Mouse (Mus musculus): ENCODE data around the gene Lrrc75a. TPM values are rescaled to one million over a fixed set of nuclear protein-coding genes. Genes with fewer than 3 reads are reported as not detected.

The Lrrc75a gene
- polyA plus RNA-seq, 1 experiment, result 6.9 TPM

- no peak for TF ChIP-seq CTCF (IDR thresholded peaks at IDR 0.05; ENCODE audit: borderline replicate concordance, control insufficient read depth, extremely low read depth, insufficient read depth, low read length, poor library complexity)
- no peak for TF ChIP-seq POLR2A (IDR thresholded peaks at IDR 0.05; ENCODE audit: control insufficient read depth, extremely low read depth, insufficient read depth, low read length, poor library complexity)
- Histone ChIP-seq H3K4me3 (ENCODE audit: control insufficient read depth, insufficient read depth, low read length) (no peak overlapping the region), H3K27ac (ENCODE audit: control insufficient read depth, insufficient read depth, low read length) (no peak overlapping the region), H3K27me3 (ENCODE audit: control insufficient read depth, insufficient read depth, low read length) (no peaks in the 10 kb centered on the region), H3K36me3 (ENCODE audit: control insufficient read depth, insufficient read depth, low read length) (no peaks in the 10 kb centered on the region), H3K4me1 (replicated peaks; ENCODE audit: control insufficient read depth, insufficient read depth, low read length) (no peaks in the 10 kb centered on the region)
- no peak for DNase-seq
- 85% methylated on average over 11 of the region's 11 CpGs for WGBS
These were observed 12.1 kb downstream of the Lrrc75a start for GRCm38 (mm10) chr11:62636105-62636839.

GRCm38 (mm10) chr11:62635406-62635805, 12.9 kb downstream of the Lrrc75a start:
- WGBS, result 92% methylated on average over 3 of the region's 3 CpGs

GRCm38 (mm10) chr11:62631138-62631537, 17.2 kb downstream of the Lrrc75a start:
- 88% methylated on average over 4 of the region's 4 CpGs for WGBS
- H3K4me1 ChIP-seq (replicated peaks; ENCODE audit: control insufficient read depth, insufficient read depth, low read length), result peaks cover 16% of the 10 kb centered on the region
- TF ChIP-seq POLR2A (IDR thresholded peaks at IDR 0.05; ENCODE audit: control insufficient read depth, extremely low read depth, insufficient read depth, low read length, poor library complexity) (no peak), CTCF (IDR thresholded peaks at IDR 0.05; ENCODE audit: borderline replicate concordance, control insufficient read depth, extremely low read depth, insufficient read depth, low read length, poor library complexity) (no peak)

More at GRCm38 (mm10) chr11:62635406-62635805, 12.9 kb downstream of the Lrrc75a start:
- Histone ChIP-seq H3K4me1 (replicated peaks; ENCODE audit: control insufficient read depth, insufficient read depth, low read length) (peaks cover 3% of the 10 kb centered on the region; the same call in 1 of the 2 replicates), H3K27ac (ENCODE audit: control insufficient read depth, insufficient read depth, low read length) (no peak overlapping the region), H3K27me3 (ENCODE audit: control insufficient read depth, insufficient read depth, low read length) (no peaks in the 10 kb centered on the region), H3K4me3 (ENCODE audit: control insufficient read depth, insufficient read depth, low read length) (no peak overlapping the region), H3K36me3 (ENCODE audit: control insufficient read depth, insufficient read depth, low read length) (no peaks in the 10 kb centered on the region)
- TF ChIP-seq POLR2A (IDR thresholded peaks at IDR 0.05; ENCODE audit: control insufficient read depth, extremely low read depth, insufficient read depth, low read length, poor library complexity) (no peak), CTCF (IDR thresholded peaks at IDR 0.05; ENCODE audit: borderline replicate concordance, control insufficient read depth, extremely low read depth, insufficient read depth, low read length, poor library complexity) (no peak)
- no peak for DNase-seq

GRCm38 (mm10) chr11:62630225-62630821, 18.0 kb downstream of the Lrrc75a start:
- H3K4me3 ChIP-seq (ENCODE audit: control insufficient read depth, insufficient read depth, low read length), result no peak overlapping the region
- 44% methylated on average over 11 of the region's 11 CpGs for WGBS
- no peak overlapping the region for H3K27ac ChIP-seq (ENCODE audit: control insufficient read depth, insufficient read depth, low read length)

More at GRCm38 (mm10) chr11:62631138-62631537, 17.2 kb downstream of the Lrrc75a start:
- H3K36me3 ChIP-seq (ENCODE audit: control insufficient read depth, insufficient read depth, low read length), result no peaks in the 10 kb centered on the region
- H3K27me3 ChIP-seq (ENCODE audit: control insufficient read depth, insufficient read depth, low read length), result no peaks in the 10 kb centered on the region
- H3K27ac ChIP-seq (ENCODE audit: control insufficient read depth, insufficient read depth, low read length), result no peak overlapping the region
- H3K4me3 ChIP-seq (ENCODE audit: control insufficient read depth, insufficient read depth, low read length), result no peak overlapping the region
- no peak for DNase-seq

GRCm38 (mm10) chr11:62629352-62630224, 18.7 kb downstream of the Lrrc75a start:
- TF ChIP-seq CTCF (IDR thresholded peaks at IDR 0.05; ENCODE audit: borderline replicate concordance, control insufficient read depth, extremely low read depth, insufficient read depth, low read length, poor library complexity) (no peak), POLR2A (IDR thresholded peaks at IDR 0.05; ENCODE audit: control insufficient read depth, extremely low read depth, insufficient read depth, low read length, poor library complexity) (no peak)
- peaks cover 16% of the 10 kb centered on the region for H3K4me1 ChIP-seq (replicated peaks; ENCODE audit: control insufficient read depth, insufficient read depth, low read length)
- H3K27me3 ChIP-seq (ENCODE audit: control insufficient read depth, insufficient read depth, low read length), result no peaks in the 10 kb centered on the region
- no peak overlapping the region for H3K27ac ChIP-seq (ENCODE audit: control insufficient read depth, insufficient read depth, low read length)
- no peaks in the 10 kb centered on the region for H3K36me3 ChIP-seq (ENCODE audit: control insufficient read depth, insufficient read depth, low read length)
- no peak overlapping the region for H3K4me3 ChIP-seq (ENCODE audit: control insufficient read depth, insufficient read depth, low read length)
- WGBS, result 16% methylated on average over 9 of the region's 9 CpGs
- peak; percentile 18 for DNase-seq

More at GRCm38 (mm10) chr11:62630225-62630821, 18.0 kb downstream of the Lrrc75a start:
- H3K4me1 ChIP-seq (replicated peaks; ENCODE audit: control insufficient read depth, insufficient read depth, low read length), result peaks cover 16% of the 10 kb centered on the region
- no peaks in the 10 kb centered on the region for H3K27me3 ChIP-seq (ENCODE audit: control insufficient read depth, insufficient read depth, low read length)
- TF ChIP-seq CTCF (IDR thresholded peaks at IDR 0.05; ENCODE audit: borderline replicate concordance, control insufficient read depth, extremely low read depth, insufficient read depth, low read length, poor library complexity), result no peak
- no peak for TF ChIP-seq POLR2A (IDR thresholded peaks at IDR 0.05; ENCODE audit: control insufficient read depth, extremely low read depth, insufficient read depth, low read length, poor library complexity)
- no peak for DNase-seq
- no peaks in the 10 kb centered on the region for H3K36me3 ChIP-seq (ENCODE audit: control insufficient read depth, insufficient read depth, low read length)
